Mouse (Mus musculus): Measurements from ENCODE around the gene Cib1.

Gene Cib1

GRCm38 (mm10) chr7:80200963-80201539 lies 31.6 kb downstream of the Cib1 start:
- DNase-seq, result no peak

- no peak for DNase-seq
Measured at GRCm38 (mm10) chr7:80200588-80200945, 32.0 kb downstream of the Cib1 start.

GRCm38 (mm10) chr7:80199851-80200587 lies 32.6 kb downstream of the Cib1 start:
- DNase-seq, result no peak

- no peak for DNase-seq
Measured at GRCm38 (mm10) chr7:80199286-80199685, 33.3 kb downstream of the Cib1 start.

GRCm38 (mm10) chr7:80198863-80199262 lies 33.8 kb downstream of the Cib1 start:
- DNase-seq, result peak; percentile 38 to 55

- peak; percentile 88 to 94 for DNase-seq
Measured at GRCm38 (mm10) chr7:80197941-80198778, 34.5 kb downstream of the Cib1 start.

- peak in 1 of 2 experiments; percentile 61 for DNase-seq
Measured at GRCm38 (mm10) chr7:80197371-80197770, 35.2 kb downstream of the Cib1 start.

- DNase-seq, result no peak
Measured at GRCm38 (mm10) chr7:80195576-80196263, 36.9 kb downstream of the Cib1 start.

GRCm38 (mm10) chr7:80195146-80195545 lies 37.5 kb downstream of the Cib1 start:
- DNase-seq, result no peak

GRCm38 (mm10) chr7:80193941-80194739 lies 38.5 kb downstream of the Cib1 start:
- no peak for DNase-seq

GRCm38 (mm10) chr7:80192226-80193061 lies 40.2 kb downstream of the Cib1 start:
- peak; percentile 93 to 96 for DNase-seq

- DNase-seq, result peak; percentile 69 to 80
Measured at GRCm38 (mm10) chr7:80191455-80191854, 41.2 kb downstream of the Cib1 start.

- peak in 1 of 2 experiments; percentile 38 for DNase-seq
Measured at GRCm38 (mm10) chr7:80189147-80189933, 43.3 kb downstream of the Cib1 start.

GRCm38 (mm10) chr7:80188579-80189125 lies 44.0 kb downstream of the Cib1 start:
- no peak for DNase-seq

- no peak for DNase-seq
Measured at GRCm38 (mm10) chr7:80187501-80187900, 45.1 kb downstream of the Cib1 start.

- peak; percentile 91 to 94 for DNase-seq
Measured at GRCm38 (mm10) chr7:80186531-80187296, 45.9 kb downstream of the Cib1 start, which contains the start of gene Sema4b. Sema4b (plus strand) TSS chr7:80186841.

GRCm38 (mm10) chr7:80186021-80186420 lies 46.6 kb downstream of the Cib1 start:
- peak; percentile 53 to 68 for DNase-seq

- DNase-seq, result no peak
Measured at GRCm38 (mm10) chr7:80184968-80185367, 47.6 kb downstream of the Cib1 start.

GRCm38 (mm10) chr7:80184551-80184950 lies 48.1 kb downstream of the Cib1 start:
- DNase-seq, result no peak

Measured in kidney, postnatal 4 days (tissue).